Mouse (Mus musculus): ENCODE measurements around the gene Atrip. TPM values are rescaled to one million over a fixed set of nuclear protein-coding genes. Genes with fewer than 3 reads are reported as not detected.

The Atrip gene
- polyA plus RNA-seq, 1 experiment from 2014 or later, result 7.5 TPM

DNA sequence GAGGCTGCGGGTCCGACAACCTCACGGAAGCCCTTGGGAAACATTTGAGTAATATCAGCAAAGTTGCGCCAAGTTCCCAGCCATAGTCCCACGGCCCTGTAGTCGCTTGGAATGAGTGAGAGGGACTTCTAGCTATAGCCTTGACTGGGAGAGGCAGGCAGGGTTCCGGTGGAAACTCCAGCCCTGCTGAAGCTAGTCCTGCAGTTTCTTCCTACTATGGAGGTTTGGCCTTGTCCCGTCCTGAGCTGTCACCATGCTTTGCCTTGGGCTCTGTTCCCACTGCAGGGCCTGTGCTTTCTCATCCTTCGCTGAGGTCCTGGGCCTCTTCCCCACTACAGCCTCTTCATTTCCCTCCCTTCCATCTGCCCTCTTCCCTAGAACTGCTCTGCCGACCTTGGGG, 42.3 kb upstream of the Atrip start:
- no peaks in the 10 kb centered on the region for H3K4me1 ChIP-seq (replicated peaks; ENCODE audit: control insufficient read depth, insufficient read depth, low read length)
- H3K27me3 ChIP-seq (replicated peaks; ENCODE audit: control insufficient read depth, insufficient read depth, low read length), result no peaks in the 10 kb centered on the region
- no peak overlapping the region for H3K27ac ChIP-seq (ENCODE audit: low read depth, low read length)
- no peak overlapping the region for H3K4me2 ChIP-seq (replicated peaks; ENCODE audit: low read depth)
- no peak overlapping the region for H3K4me3 ChIP-seq (ENCODE audit: low read depth, low read length)
- no peak for TF ChIP-seq CTCF (IDR thresholded peaks at IDR 0.05; ENCODE audit: low read depth)
- H3K9ac ChIP-seq (ENCODE audit: low read depth, low read length), result no peak overlapping the region
- H3K36me3 ChIP-seq (ENCODE audit: control insufficient read depth, insufficient read depth), result peaks cover 22% of the 10 kb centered on the region
- no peak for ATAC-seq
- 91% methylated on average over 10 of the region's 10 CpGs for WGBS
- H3K9me3 ChIP-seq (ENCODE audit: control insufficient read depth), result no peaks in the 10 kb centered on the region

DNA sequence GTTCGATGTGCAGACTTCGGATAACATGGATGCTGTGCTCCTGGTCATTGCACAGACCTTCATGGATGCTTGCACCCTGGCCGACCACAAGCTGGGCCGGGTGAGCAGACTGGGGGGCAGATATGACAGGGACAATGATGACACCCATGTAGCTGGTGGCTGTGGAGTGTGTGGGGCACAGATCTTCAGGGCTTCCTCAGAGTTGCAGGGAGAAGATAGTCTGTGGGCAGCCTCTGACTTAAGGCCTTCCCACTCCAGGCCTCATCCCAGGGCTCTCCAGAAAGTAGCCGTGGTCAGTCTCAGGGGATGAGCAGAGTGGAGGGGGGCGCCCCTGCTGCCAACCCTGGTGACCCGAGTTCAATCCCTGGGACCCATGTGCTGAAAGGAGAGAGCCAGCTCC, 40.9 kb upstream of the Atrip start:
- H3K27ac ChIP-seq (ENCODE audit: low read depth, low read length), result no peak overlapping the region; the same call in 1 of the 2 replicates
- 86% methylated on average over 7 of the region's 7 CpGs for WGBS
- ATAC-seq, result no peak
- no peak overlapping the region for H3K4me2 ChIP-seq (replicated peaks; ENCODE audit: low read depth)
- no peaks in the 10 kb centered on the region for H3K9me3 ChIP-seq (ENCODE audit: control insufficient read depth)
- H3K9ac ChIP-seq (ENCODE audit: low read depth, low read length), result no peak overlapping the region
- H3K4me1 ChIP-seq (replicated peaks; ENCODE audit: control insufficient read depth, insufficient read depth, low read length), result no peaks in the 10 kb centered on the region
- H3K36me3 ChIP-seq (ENCODE audit: control insufficient read depth, insufficient read depth), result peaks cover 28% of the 10 kb centered on the region
- no peak for TF ChIP-seq CTCF (IDR thresholded peaks at IDR 0.05; ENCODE audit: low read depth)
- H3K4me3 ChIP-seq (ENCODE audit: low read depth, low read length), result no peak overlapping the region
- no peaks in the 10 kb centered on the region for H3K27me3 ChIP-seq (replicated peaks; ENCODE audit: control insufficient read depth, insufficient read depth, low read length)

DNA sequence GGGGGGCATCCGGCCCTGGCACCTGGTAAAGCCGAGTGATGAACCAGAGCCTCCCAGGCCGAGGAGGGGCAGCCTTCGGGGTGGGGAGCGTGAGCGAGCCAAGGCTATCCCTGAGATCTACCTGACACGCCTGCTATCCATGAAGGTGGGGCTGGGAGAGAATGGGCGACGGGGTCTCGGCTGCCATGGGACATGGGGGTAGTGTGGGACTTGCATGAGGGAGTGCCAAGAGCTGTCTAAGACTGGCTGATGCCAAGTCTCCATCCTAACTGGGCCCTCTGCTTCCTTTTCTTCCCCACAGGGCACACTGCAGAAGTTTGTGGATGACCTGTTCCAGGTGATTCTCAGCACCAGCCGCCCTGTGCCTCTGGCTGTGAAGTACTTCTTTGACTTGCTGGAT, 40.4 kb upstream of the Atrip start:
- TF ChIP-seq CTCF (IDR thresholded peaks at IDR 0.05; ENCODE audit: low read depth), result no peak
- H3K4me3 ChIP-seq (ENCODE audit: low read depth, low read length), result no peak overlapping the region
- no peaks in the 10 kb centered on the region for H3K4me1 ChIP-seq (replicated peaks; ENCODE audit: control insufficient read depth, insufficient read depth, low read length)

DNA sequence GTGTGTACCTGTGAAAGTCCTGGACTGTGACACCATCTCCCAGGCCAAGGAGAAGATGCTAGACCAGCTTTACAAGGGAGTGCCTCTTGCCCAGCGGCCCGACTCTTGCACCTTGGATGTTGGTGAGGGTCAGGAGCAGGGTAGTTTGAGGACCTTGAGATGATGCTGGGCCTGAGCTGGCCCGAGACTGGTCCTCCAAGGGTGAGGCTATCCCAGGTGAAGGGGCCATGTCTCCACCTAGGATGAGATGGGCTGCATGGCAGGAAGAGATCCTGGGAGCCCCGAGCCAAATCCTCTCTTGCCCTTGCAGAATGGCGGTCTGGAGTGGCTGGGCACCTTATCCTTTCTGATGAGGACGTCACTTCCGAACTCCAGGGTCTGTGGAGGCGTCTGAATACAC, 39.4 kb upstream of the Atrip start:
- TF ChIP-seq CTCF (IDR thresholded peaks at IDR 0.05; ENCODE audit: low read depth), result no peak
- 91% methylated on average over 8 of the region's 8 CpGs for WGBS
- H3K27me3 ChIP-seq (replicated peaks; ENCODE audit: control insufficient read depth, insufficient read depth, low read length), result no peaks in the 10 kb centered on the region
- H3K4me1 ChIP-seq (replicated peaks; ENCODE audit: control insufficient read depth, insufficient read depth, low read length), result no peaks in the 10 kb centered on the region
- H3K9me3 ChIP-seq (ENCODE audit: control insufficient read depth), result no peaks in the 10 kb centered on the region
- no peak overlapping the region for H3K4me3 ChIP-seq (ENCODE audit: low read depth, low read length)
- no peak overlapping the region for H3K27ac ChIP-seq (ENCODE audit: low read depth, low read length)
- peaks cover 34% of the 10 kb centered on the region for H3K36me3 ChIP-seq (ENCODE audit: control insufficient read depth, insufficient read depth)
- H3K9ac ChIP-seq (ENCODE audit: low read depth, low read length), result no peak overlapping the region
- no peak for ATAC-seq
- no peak overlapping the region for H3K4me2 ChIP-seq (replicated peaks; ENCODE audit: low read depth)

More for the DNA sequence above, 40.4 kb upstream of the Atrip start:
- ATAC-seq, result no peak
- Histone ChIP-seq H3K9ac (ENCODE audit: low read depth, low read length) (no peak overlapping the region), H3K4me2 (replicated peaks; ENCODE audit: low read depth) (no peak overlapping the region), H3K9me3 (ENCODE audit: control insufficient read depth) (no peaks in the 10 kb centered on the region), H3K27ac (ENCODE audit: low read depth, low read length) (no peak overlapping the region), H3K36me3 (ENCODE audit: control insufficient read depth, insufficient read depth) (peaks cover 29% of the 10 kb centered on the region), H3K27me3 (replicated peaks; ENCODE audit: control insufficient read depth, insufficient read depth, low read length) (no peaks in the 10 kb centered on the region)
- WGBS, result 91% methylated on average over 11 of the region's 11 CpGs

DNA sequence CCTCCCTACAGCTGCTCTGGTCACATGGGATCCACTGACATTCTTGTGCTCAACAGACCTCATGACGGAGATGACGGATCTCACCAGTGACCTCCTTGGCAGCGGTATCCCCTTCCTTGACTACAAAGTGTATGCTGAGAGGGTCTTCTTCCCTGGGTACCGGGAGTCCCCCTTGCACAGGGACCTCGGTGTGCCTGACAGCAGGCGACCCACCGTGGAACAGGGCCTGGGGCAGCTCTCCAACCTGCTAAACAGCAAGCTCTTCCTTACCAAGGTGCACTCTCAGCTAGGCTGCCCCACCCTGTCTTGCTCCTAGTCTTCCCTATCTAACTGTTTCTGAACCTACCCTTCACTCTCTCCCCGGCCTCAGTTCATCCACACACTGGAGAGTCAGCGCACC, 37.7 kb upstream of the Atrip start:
- 92% methylated on average over 9 of the region's 9 CpGs for WGBS
- Histone ChIP-seq H3K27ac (ENCODE audit: low read depth, low read length) (no peak overlapping the region), H3K36me3 (ENCODE audit: control insufficient read depth, insufficient read depth) (peaks cover 37% of the 10 kb centered on the region)

DNA sequence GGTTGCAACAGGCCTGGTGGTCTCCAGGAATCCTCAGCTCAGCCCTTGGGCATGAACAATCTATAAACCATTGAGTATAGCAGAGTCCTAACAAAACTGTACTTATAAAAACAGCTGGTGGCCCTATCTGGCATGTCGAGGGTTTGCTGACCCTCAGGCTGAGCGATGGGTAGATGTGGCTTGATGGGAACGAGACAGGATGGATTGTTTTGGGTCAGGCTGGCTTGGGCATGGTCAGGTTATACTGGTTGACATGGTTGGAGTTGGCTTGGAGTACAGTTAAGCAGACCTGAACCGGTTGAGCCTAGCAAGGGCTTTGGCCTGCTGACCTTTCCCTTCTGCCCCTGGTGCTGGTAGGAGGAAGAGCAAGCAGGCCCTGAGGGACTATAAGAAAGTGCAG, 37.2 kb upstream of the Atrip start:
- H3K4me2 ChIP-seq (replicated peaks; ENCODE audit: low read depth), result no peak overlapping the region
- no peak for ATAC-seq
- H3K36me3 ChIP-seq (ENCODE audit: control insufficient read depth, insufficient read depth), result peaks cover 41% of the 10 kb centered on the region
- no peak for TF ChIP-seq CTCF (IDR thresholded peaks at IDR 0.05; ENCODE audit: low read depth)
- H3K4me3 ChIP-seq (ENCODE audit: low read depth, low read length), result no peak overlapping the region
- 80% methylated on average over 4 of the region's 4 CpGs for WGBS
- no peaks in the 10 kb centered on the region for H3K9me3 ChIP-seq (ENCODE audit: control insufficient read depth)
- H3K4me1 ChIP-seq (replicated peaks; ENCODE audit: control insufficient read depth, insufficient read depth, low read length), result no peaks in the 10 kb centered on the region
- no peak overlapping the region for H3K9ac ChIP-seq (ENCODE audit: low read depth, low read length)
- H3K27ac ChIP-seq (ENCODE audit: low read depth, low read length), result no peak overlapping the region
- H3K27me3 ChIP-seq (replicated peaks; ENCODE audit: control insufficient read depth, insufficient read depth, low read length), result no peaks in the 10 kb centered on the region

More for the DNA sequence above, 37.7 kb upstream of the Atrip start:
- no peak overlapping the region for H3K9ac ChIP-seq (ENCODE audit: low read depth, low read length)
- no peak overlapping the region for H3K4me2 ChIP-seq (replicated peaks; ENCODE audit: low read depth)
- no peaks in the 10 kb centered on the region for H3K4me1 ChIP-seq (replicated peaks; ENCODE audit: control insufficient read depth, insufficient read depth, low read length)
- no peaks in the 10 kb centered on the region for H3K9me3 ChIP-seq (ENCODE audit: control insufficient read depth)
- no peaks in the 10 kb centered on the region for H3K27me3 ChIP-seq (replicated peaks; ENCODE audit: control insufficient read depth, insufficient read depth, low read length)
- ATAC-seq, result no peak
- no peak overlapping the region for H3K4me3 ChIP-seq (ENCODE audit: low read depth, low read length)
- no peak for TF ChIP-seq CTCF (IDR thresholded peaks at IDR 0.05; ENCODE audit: low read depth)

DNA sequence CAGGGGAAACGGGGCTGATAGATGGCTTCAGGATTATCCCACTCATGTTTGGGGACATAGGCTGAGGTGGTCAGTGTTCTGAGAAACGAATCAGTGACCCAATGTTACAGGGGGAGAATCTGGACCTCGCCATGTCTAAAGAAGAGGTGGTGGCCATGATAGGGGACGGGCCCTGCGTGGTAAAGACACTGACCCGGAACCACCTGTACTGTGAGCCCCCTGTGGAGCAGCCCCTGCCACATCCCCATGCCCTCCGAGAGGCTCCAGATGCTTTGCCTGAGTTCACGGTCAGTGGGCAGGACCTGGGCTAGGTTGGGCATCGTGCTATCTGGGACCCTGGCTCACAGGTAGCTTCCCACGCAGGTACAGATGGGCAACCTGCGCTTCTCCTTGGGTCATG, 36.3 kb upstream of the Atrip start:
- Histone ChIP-seq H3K4me1 (replicated peaks; ENCODE audit: control insufficient read depth, insufficient read depth, low read length) (no peaks in the 10 kb centered on the region), H3K36me3 (ENCODE audit: control insufficient read depth, insufficient read depth) (peaks cover 45% of the 10 kb centered on the region), H3K27me3 (replicated peaks; ENCODE audit: control insufficient read depth, insufficient read depth, low read length) (no peaks in the 10 kb centered on the region), H3K9ac (ENCODE audit: low read depth, low read length) (no peak overlapping the region), H3K27ac (ENCODE audit: low read depth, low read length) (no peak overlapping the region; the same call in 1 of the 2 replicates), H3K9me3 (ENCODE audit: control insufficient read depth) (no peaks in the 10 kb centered on the region), H3K4me2 (replicated peaks; ENCODE audit: low read depth) (no peak overlapping the region), H3K4me3 (ENCODE audit: low read depth, low read length) (no peak overlapping the region)
- no peak for TF ChIP-seq CTCF (IDR thresholded peaks at IDR 0.05; ENCODE audit: low read depth)
- 93% methylated on average over 11 of the region's 11 CpGs for WGBS
- ATAC-seq, result no peak

Measured in intestine, postnatal 0 days (tissue).